Mouse (Mus musculus): ENCODE data around the gene Zc3h12d. TPM values are rescaled to one million over a fixed set of nuclear protein-coding genes. Genes with fewer than 3 reads are reported as not detected.

The Zc3h12d gene
- total and polyA plus RNA-seq, 3 experiments, result 11.8 to 28.0 (median 16.3) TPM

GRCm38 (mm10) chr10:7801258-7801657 is 31.0 kb upstream of the Zc3h12d start:
- dilution Hi-C loops (cut with MboI; ENCODE audit: extremely low pct_ligation_motif_present, extremely low pct_unique_long_range_greater_than_20kb, low sequenced_read_pairs), result no loop called here
- Histone ChIP-seq H3K4me1 (ENCODE audit: control insufficient read depth in 1 of 2, insufficient read depth in 2 of 2) (peaks cover 0 to 3% of the 10 kb centered on the region in 2 experiments; a peak in 1 of 4 replicates), H3K36me3 (replicated peaks in 1 of 2; ENCODE audit: control insufficient read depth in 1 of 2, insufficient read depth in 1 of 2, low read length in 1 of 2) (peaks cover 55 to 90% of the 10 kb centered on the region in 2 experiments), H3K27me3 (replicated peaks) (no peaks in the 10 kb centered on the region), H3K27ac (ENCODE audit: insufficient read depth, low read depth) (no peak overlapping the region), H3K4me2 (ENCODE audit: insufficient read depth, low read depth, poor library complexity, severe bottlenecking) (no peak overlapping the region), H3K79me2 (replicated peaks; ENCODE audit: control insufficient read depth, extremely low read depth, insufficient read depth, poor library complexity, severe bottlenecking) (peaks cover 4% of the 10 kb centered on the region; the same call in 1 of the 2 replicates), H3K9ac (ENCODE audit: insufficient read depth, low read depth) (no peak overlapping the region), H3K9me3 (replicated peaks; ENCODE audit: low read length) (no peaks in the 10 kb centered on the region), H3K4me3 (replicated peaks in 1 of 3; ENCODE audit: low read depth in 2 of 3, low read length in 2 of 3, poor library complexity in 1 of 3) (no peak overlapping the region)
- DNase-seq (ENCODE audit: extremely low read depth), result no peak
- in situ Hi-C loops (cut with MboI; ENCODE audit: low pct_ligation_motif_present, low pct_unique_long_range_greater_than_20kb, low sequenced_read_pairs), result no loop called here
- TF ChIP-seq SMC3 (IDR thresholded peaks at IDR 0.05; ENCODE audit: low read depth, low read length), result no peak

GRCm38 (mm10) chr10:7802519-7803140 is 29.6 kb upstream of the Zc3h12d start:
- TF ChIP-seq MEF2A (IDR thresholded peaks at IDR 0.05; ENCODE audit: borderline replicate concordance, low read depth, low read length), result peak; percentile 14; the same call in 1 of the 2 replicates
- peak; percentile 77 for TF ChIP-seq ZNF384 (IDR thresholded peaks at IDR 0.05; ENCODE audit: low read depth, low read length)
- no peak for TF ChIP-seq SIN3A (IDR thresholded peaks at IDR 0.05; ENCODE audit: low read length)
- Histone ChIP-seq H3K4me1 (ENCODE audit: control insufficient read depth in 1 of 2, insufficient read depth in 2 of 2) (peaks cover 0 to 3% of the 10 kb centered on the region in 2 experiments; a peak in 1 of 4 replicates), H3K9ac (ENCODE audit: insufficient read depth, low read depth) (no peak overlapping the region), H3K4me3 (replicated peaks in 1 of 3; ENCODE audit: low read depth in 2 of 3, low read length in 2 of 3, poor library complexity in 1 of 3) (no peak overlapping the region), H3K79me2 (replicated peaks; ENCODE audit: control insufficient read depth, extremely low read depth, insufficient read depth, poor library complexity, severe bottlenecking) (peaks cover 2% of the 10 kb centered on the region; the same call in 1 of the 2 replicates), H3K27me3 (replicated peaks) (no peaks in the 10 kb centered on the region), H3K9me3 (replicated peaks; ENCODE audit: low read length) (no peaks in the 10 kb centered on the region), H3K4me2 (ENCODE audit: insufficient read depth, low read depth, poor library complexity, severe bottlenecking) (no peak overlapping the region), H3K36me3 (replicated peaks in 1 of 2; ENCODE audit: control insufficient read depth in 1 of 2, insufficient read depth in 1 of 2, low read length in 1 of 2) (peaks cover 49 to 86% of the 10 kb centered on the region in 2 experiments), H3K27ac (ENCODE audit: insufficient read depth, low read depth) (no peak overlapping the region)
- dilution Hi-C loops (cut with MboI; ENCODE audit: extremely low pct_ligation_motif_present, extremely low pct_unique_long_range_greater_than_20kb, low sequenced_read_pairs), result no loop called here
- DNase-seq (ENCODE audit: extremely low read depth), result no peak
- in situ Hi-C loops (cut with MboI; ENCODE audit: low pct_ligation_motif_present, low pct_unique_long_range_greater_than_20kb, low sequenced_read_pairs), result no loop called here

- peak; percentile 74 for DNase-seq (ENCODE audit: extremely low read depth)
- no peaks in the 10 kb centered on the region for H3K9me3 ChIP-seq (replicated peaks; ENCODE audit: low read length)
- peaks cover 50 to 73% of the 10 kb centered on the region in 2 experiments for H3K36me3 ChIP-seq (replicated peaks in 1 of 2; ENCODE audit: control insufficient read depth in 1 of 2, insufficient read depth in 1 of 2, low read length in 1 of 2)
- no peak overlapping the region for H3K4me2 ChIP-seq (ENCODE audit: insufficient read depth, low read depth, poor library complexity, severe bottlenecking)
- in situ Hi-C loops (cut with MboI; ENCODE audit: low pct_ligation_motif_present, low pct_unique_long_range_greater_than_20kb, low sequenced_read_pairs), result loop anchor here (10.0 kb wide), 1 partner anchor 425 kb away; no protein-coding TSS in a partner anchor
- H3K27ac ChIP-seq (ENCODE audit: insufficient read depth, low read depth), result no peak overlapping the region
- dilution Hi-C loops (cut with MboI; ENCODE audit: extremely low pct_ligation_motif_present, extremely low pct_unique_long_range_greater_than_20kb, low sequenced_read_pairs), result no loop called here
- H3K79me2 ChIP-seq (replicated peaks; ENCODE audit: control insufficient read depth, extremely low read depth, insufficient read depth, poor library complexity, severe bottlenecking), result peaks cover 2% of the 10 kb centered on the region; the same call in 1 of the 2 replicates
- H3K27me3 ChIP-seq (replicated peaks), result no peaks in the 10 kb centered on the region
- TF ChIP-seq RAD21 (IDR thresholded peaks at IDR 0.05; ENCODE audit: low read depth, low read length) (peak; percentile 93), E2F4 (IDR thresholded peaks at IDR 0.05; ENCODE audit: insufficient replicate concordance, low read depth, low read length) (no peak), MXI1 (IDR thresholded peaks at IDR 0.05; ENCODE audit: low read depth, low read length) (no peak), POLR2A (IDR thresholded peaks at IDR 0.05; ENCODE audit: low read depth, low read length) (no peak), CHD1 (IDR thresholded peaks at IDR 0.05; ENCODE audit: low read depth, low read length) (no peak), ZNF384 (IDR thresholded peaks at IDR 0.05; ENCODE audit: low read depth, low read length) (peak; percentile 55; the same call in 1 of the 2 replicates), JUN (IDR thresholded peaks at IDR 0.05; ENCODE audit: insufficient read depth, low read depth, low read length) (no peak), TCF12 (IDR thresholded peaks at IDR 0.05; ENCODE audit: low read depth, low read length) (no peak), MAFK (IDR thresholded peaks at IDR 0.05; ENCODE audit: insufficient replicate concordance, low read length) (no peak), JUND (conservative IDR thresholded peaks at IDR 0.05; ENCODE audit: low read depth, low read length) (peak; percentile 54; the same call in 1 of the 2 replicates), IRF4 (IDR thresholded peaks at IDR 0.05; ENCODE audit: low read depth, low read length) (no peak), ZKSCAN1 (IDR thresholded peaks at IDR 0.05; ENCODE audit: borderline replicate concordance, low read depth, low read length) (no peak), SMC3 (IDR thresholded peaks at IDR 0.05; ENCODE audit: low read depth, low read length) (peak; percentile 83), CTCF (conservative IDR thresholded peaks at IDR 0.05 in 1 of 2, IDR thresholded peaks at IDR 0.05 in 1 of 2; ENCODE audit: low read depth in 2 of 2, low read length in 2 of 2) (peak; percentile 71 to 87), USF2 (conservative IDR thresholded peaks at IDR 0.05; ENCODE audit: low read depth, low read length) (no peak)
- H3K4me3 ChIP-seq (replicated peaks in 1 of 3; ENCODE audit: low read depth in 2 of 3, low read length in 2 of 3, poor library complexity in 1 of 3), result no peak overlapping the region
- H3K9ac ChIP-seq (ENCODE audit: insufficient read depth, low read depth), result no peak overlapping the region
- H3K4me1 ChIP-seq (ENCODE audit: control insufficient read depth in 1 of 2, insufficient read depth in 2 of 2), result peaks cover 0 to 21% of the 10 kb centered on the region in 2 experiments; a peak in 2 of 4 replicates
Measured at GRCm38 (mm10) chr10:7809937-7810336, 22.3 kb upstream of the Zc3h12d start.
